Mouse (Mus musculus) liver, embryonic 11.5 days (tissue): ENCODE data around the gene Card9. TPM values are rescaled to one million over a fixed set of nuclear protein-coding genes. Genes with fewer than 3 reads are reported as not detected.
A peak's percentile ranks its signal among the peaks of the same experiment; 100 is the strongest.

Source experiments
- ATAC-seq: fragments of 200-750 bp; cut with Nextera tagmentation; replicated peaks from 2 replicates; pipeline ENCODE4 v1.8.0; 2017; ENCODE audit warnings: moderate number of reproducible peaks, mild to moderate bottlenecking, moderate TSS enrichment, moderate library complexity; ENCODE audit not compliant: low FRiP score
- DNase-seq: peaks from one replicate; pipeline ENCODE4 v3.0.0-alpha.2; 2017; ENCODE audit warnings: low spot score
- H3K27ac ChIP-seq: fragments of 300-500 bp; sonication (generic); 2 replicates; pipeline ENCODE4 v1.5.1; 2014; ENCODE audit warnings: mild to moderate bottlenecking, low read depth, low read length, control low read depth
- H3K27me3 ChIP-seq: fragments of 300-500 bp; sonication (generic); replicated peaks from 2 replicates; pipeline ENCODE4 v1.6.1; 2014; ENCODE audit warnings: low read length, mixed read lengths; ENCODE audit not compliant: control insufficient read depth, insufficient read depth
- H3K36me3 ChIP-seq: fragments of 300-500 bp; sonication (generic); 2 replicates; pipeline ENCODE4 v1.6.1; 2014; ENCODE audit warnings: mild to moderate bottlenecking, low read length, moderate library complexity, mixed read lengths; ENCODE audit not compliant: control insufficient read depth, insufficient read depth
- H3K4me1 ChIP-seq: fragments of 300-500 bp; sonication (generic); replicated peaks from 2 replicates; pipeline ENCODE4 v1.6.1; 2014; ENCODE audit warnings: low read length, mixed read lengths; ENCODE audit not compliant: control insufficient read depth, insufficient read depth
- H3K4me2 ChIP-seq: fragments of 300-500 bp; sonication (generic); 2 replicates; pipeline ENCODE4 v1.6.1; 2014; ENCODE audit warnings: mild to moderate bottlenecking, control low read depth, moderate library complexity
- H3K4me3 ChIP-seq: fragments of 300-500 bp; sonication (generic); 2 replicates; pipeline ENCODE4 v1.5.1; 2014; ENCODE audit warnings: low read depth, low read length, control low read depth
- H3K9ac ChIP-seq: fragments of 300-500 bp; sonication (generic); 2 replicates; pipeline ENCODE4 v1.6.1; 2014; ENCODE audit warnings: low read depth, low read length, control low read depth
- H3K9me3 ChIP-seq: fragments of 300-500 bp; sonication (generic); 2 replicates; pipeline ENCODE4 v1.6.1; 2016; ENCODE audit warnings: low read length, inconsistent platforms, mixed read lengths; ENCODE audit not compliant: control insufficient read depth
- WGBS: fragments of 180-500 bp; shearing (Covaris S2); extraction: QIAGEN DNeasy Blood & Tissue Kit; methylation state at CpG from one replicate; pipeline ENCODE4 v1.1.7; 2014; 5-methylcytosine and 5-hydroxymethylcytosine counted together
- polyA plus RNA-seq: library from polyadenylated mRNA; unstranded; fragments of >200 nt; fragmentation: Nextera tagmentation; extraction: Ambion mirVana; gene quantifications from 2 replicates; pipeline ENCODE4 v1.2.1, GENCODE M21; 2014

Gene Card9
- polyA plus RNA-seq = 1.1 and 1.7 TPM in 2 replicates

- ATAC-seq (peak; percentile 42; the same call in 1 of the 2 replicates), DNase-seq (no peak)
- peak within 1 kb of the TSS; percentile 2; the same call in 1 of the 2 replicates for H3K4me2 ChIP-seq
- no peak within 1 kb of the TSS for H3K4me3 ChIP-seq
- peaks cover 17% of the 10 kb centered on the region for H3K36me3 ChIP-seq
- no peak within 1 kb of the TSS for H3K9ac ChIP-seq
- WGBS = 27% methylated on average over 3 of the region's 3 CpGs
- no peaks in the 10 kb centered on the region for H3K4me1 ChIP-seq
- no peaks in the 10 kb centered on the region for H3K9me3 ChIP-seq
- H3K27ac ChIP-seq = no peak within 1 kb of the TSS
- no peaks in the 10 kb centered on the region for H3K27me3 ChIP-seq
Measured at GRCm38 (mm10) chr2:26360772-26361171, at the start of gene Card9. Gene Card9 (minus strand): TSS chr2:26360918.

- WGBS = 81% methylated on average over 5 of the region's 5 CpGs
- Histone ChIP-seq H3K27ac (no peak overlapping the region), H3K27me3 (no peaks in the 10 kb centered on the region), H3K4me3 (no peak overlapping the region), H3K9me3 (no peaks in the 10 kb centered on the region), H3K4me2 (no peak overlapping the region), H3K9ac (no peak overlapping the region), H3K4me1 (peaks cover 30% of the 10 kb centered on the region), H3K36me3 (peaks cover 33% of the 10 kb centered on the region)
- ATAC-seq = no peak
- no peak for DNase-seq
Measured at GRCm38 (mm10) chr2:26410091-26410490, 49.4 kb upstream of the Card9 start.

GRCm38 (mm10) chr2:26409362-26409761, 48.6 kb upstream of the Card9 start:
- WGBS = 59% methylated on average over 3 of the region's 3 CpGs
- DNase-seq (no peak), ATAC-seq (no peak)
- Histone ChIP-seq H3K4me3 (peak overlapping the region; percentile 94), H3K4me1 (peaks cover 30% of the 10 kb centered on the region), H3K27me3 (no peaks in the 10 kb centered on the region), H3K9ac (peak overlapping the region; percentile 94; the same call in 1 of the 2 replicates), H3K9me3 (no peaks in the 10 kb centered on the region), H3K36me3 (peaks cover 31% of the 10 kb centered on the region), H3K27ac (no peak overlapping the region), H3K4me2 (peak overlapping the region; percentile 99)

- peak; percentile 95 for ATAC-seq
- peaks cover 30% of the 10 kb centered on the region for H3K36me3 ChIP-seq
- DNase-seq = peak; percentile 100
Measured at GRCm38 (mm10) chr2:26408515-26409356, 48.0 kb upstream of the Card9 start, which contains the start of gene Inpp5e. Gene Inpp5e (minus strand): TSS chr2:26409203.

GRCm38 (mm10) chr2:26403306-26403705, 42.6 kb upstream of the Card9 start:
- WGBS = 77% methylated on average over 8 of the region's 8 CpGs
- DNase-seq (no peak), ATAC-seq (no peak)
- Histone ChIP-seq H3K4me3 (no peak overlapping the region), H3K9ac (no peak overlapping the region), H3K27me3 (no peaks in the 10 kb centered on the region), H3K4me2 (no peak overlapping the region), H3K36me3 (peaks cover 39% of the 10 kb centered on the region), H3K9me3 (no peaks in the 10 kb centered on the region), H3K4me1 (peaks cover 36% of the 10 kb centered on the region), H3K27ac (no peak overlapping the region)

More at GRCm38 (mm10) chr2:26408515-26409356, 48.0 kb upstream of the Card9 start, which contains the start of gene Inpp5e:
- Histone ChIP-seq H3K27ac (peak within 1 kb of the TSS; percentile 78), H3K4me3 (peak within 1 kb of the TSS; percentile 94), H3K4me1 (peaks cover 30% of the 10 kb centered on the region), H3K27me3 (no peaks in the 10 kb centered on the region), H3K9me3 (no peaks in the 10 kb centered on the region), H3K9ac (peak within 1 kb of the TSS; percentile 94), H3K4me2 (peak within 1 kb of the TSS; percentile 99)
- WGBS = 1% methylated on average over 57 of the region's 57 CpGs

- WGBS = 88% methylated on average over 1 of the region's 1 CpGs
- ATAC-seq (no peak), DNase-seq (no peak)
- Histone ChIP-seq H3K27ac (no peak overlapping the region), H3K4me1 (peaks cover 26% of the 10 kb centered on the region), H3K4me2 (no peak overlapping the region), H3K4me3 (no peak overlapping the region), H3K9ac (no peak overlapping the region), H3K27me3 (no peaks in the 10 kb centered on the region), H3K36me3 (peaks cover 46% of the 10 kb centered on the region), H3K9me3 (no peaks in the 10 kb centered on the region)
Measured at GRCm38 (mm10) chr2:26402265-26402664, 41.5 kb upstream of the Card9 start.

- no peaks in the 10 kb centered on the region for H3K27me3 ChIP-seq
- H3K9ac ChIP-seq = no peak overlapping the region
- no peak overlapping the region for H3K4me3 ChIP-seq
- ATAC-seq (peak; percentile 73), DNase-seq (no peak)
- no peak overlapping the region; the same call in 1 of the 2 replicates for H3K27ac ChIP-seq
- no peaks in the 10 kb centered on the region for H3K9me3 ChIP-seq
- peaks cover 52% of the 10 kb centered on the region for H3K36me3 ChIP-seq
- WGBS = 82% methylated on average over 4 of the region's 4 CpGs
- H3K4me1 ChIP-seq = peaks cover 15% of the 10 kb centered on the region
- no peak overlapping the region for H3K4me2 ChIP-seq
Measured at GRCm38 (mm10) chr2:26401023-26401422, 40.3 kb upstream of the Card9 start.

- Histone ChIP-seq H3K9me3 (no peaks in the 10 kb centered on the region), H3K4me2 (no peak overlapping the region), H3K27ac (no peak overlapping the region), H3K4me3 (no peak overlapping the region), H3K27me3 (no peaks in the 10 kb centered on the region), H3K4me1 (0 out of 2 replicates have a peak, but pooled peaks cover 8% of the 10 kb centered on the region), H3K9ac (no peak overlapping the region), H3K36me3 (peaks cover 52% of the 10 kb centered on the region)
- 89% methylated on average over 5 of the region's 5 CpGs for WGBS
- 0 out of 2 replicates have a peak, but pooled peaks have one; percentile 9 for ATAC-seq
- no peak for DNase-seq
Measured at GRCm38 (mm10) chr2:26400296-26400695, 39.6 kb upstream of the Card9 start.
